Mouse (Mus musculus) right cerebral cortex, postnatal 36 days (tissue): ENCODE measurements around the gene Tmeff1.
A peak's percentile ranks its signal among the peaks of the same experiment; 100 is the strongest.

Experiments
- DNase-seq, 2 experiments: peaks; one replicate each; pipeline ENCODE4 v3.0.0; 2022; ENCODE audit warnings: low spot score in 2 of 2, mixed read lengths in 1 of 2

The Tmeff1 gene

GRCm38 (mm10) chr4:48564962-48565361 is 20.0 kb upstream of the Tmeff1 start:
- DNase-seq: no peak

- DNase-seq: no peak
Observed at GRCm38 (mm10) chr4:48576361-48576760, 8.6 kb upstream of the Tmeff1 start.

- no peak for DNase-seq
Observed at GRCm38 (mm10) chr4:48577831-48578230, 7.1 kb upstream of the Tmeff1 start.

GRCm38 (mm10) chr4:48578399-48578798 is 6.6 kb upstream of the Tmeff1 start:
- no peak for DNase-seq

GRCm38 (mm10) chr4:48579475-48580110 is 5.4 kb upstream of the Tmeff1 start:
- no peak for DNase-seq

- DNase-seq: no peak
Observed at GRCm38 (mm10) chr4:48581201-48581600, 3.8 kb upstream of the Tmeff1 start.

GRCm38 (mm10) chr4:48581993-48582392 is 3.0 kb upstream of the Tmeff1 start:
- DNase-seq: no peak

- DNase-seq: no peak
Observed at GRCm38 (mm10) chr4:48582941-48583340, 2.0 kb upstream of the Tmeff1 start.

GRCm38 (mm10) chr4:48585241-48586098 is 496 bp downstream of the Tmeff1 start:
- peak in 1 of 2 experiments; percentile 24 for DNase-seq

GRCm38 (mm10) chr4:48586099-48586821 is 1.3 kb downstream of the Tmeff1 start:
- DNase-seq: no peak

- DNase-seq: no peak
Observed at GRCm38 (mm10) chr4:48587526-48587925, 2.6 kb downstream of the Tmeff1 start.

GRCm38 (mm10) chr4:48588576-48588975 is 3.6 kb downstream of the Tmeff1 start:
- DNase-seq: no peak

GRCm38 (mm10) chr4:48590862-48591261 is 5.9 kb downstream of the Tmeff1 start:
- DNase-seq: no peak

GRCm38 (mm10) chr4:48591390-48591789 is 6.4 kb downstream of the Tmeff1 start:
- DNase-seq: no peak

- no peak for DNase-seq
Observed at GRCm38 (mm10) chr4:48592328-48592727, 7.4 kb downstream of the Tmeff1 start.

- no peak for DNase-seq
Observed at GRCm38 (mm10) chr4:48592844-48593243, 7.9 kb downstream of the Tmeff1 start.

- DNase-seq: no peak
Observed at GRCm38 (mm10) chr4:48596111-48596510, 11.1 kb downstream of the Tmeff1 start.

- DNase-seq: no peak
Observed at GRCm38 (mm10) chr4:48605650-48606049, 20.7 kb downstream of the Tmeff1 start.

GRCm38 (mm10) chr4:48609485-48609884 is 24.5 kb downstream of the Tmeff1 start:
- DNase-seq: peak; percentile 23 to 52

- DNase-seq: no peak
Observed at GRCm38 (mm10) chr4:48610251-48610650, 25.3 kb downstream of the Tmeff1 start.

- DNase-seq: no peak
Observed at GRCm38 (mm10) chr4:48615483-48615882, 30.5 kb downstream of the Tmeff1 start.

- DNase-seq: no peak
Observed at GRCm38 (mm10) chr4:48617201-48617600, 32.2 kb downstream of the Tmeff1 start.
